Mouse (Mus musculus): ENCODE measurements around the gene Kdm5b.

GRCm38 (mm10) chr1:134671234-134672070, 111.5 kb downstream of the Kdm5b start:
- TF ChIP-seq MAFK (IDR thresholded peaks at IDR 0.05; ENCODE audit: insufficient read depth, low read depth, low read length) (no peak), ZC3H11A (IDR thresholded peaks at IDR 0.05; ENCODE audit: borderline replicate concordance, low read depth, low read length) (no peak), ZNF384 (IDR thresholded peaks at IDR 0.05; ENCODE audit: low read depth, low read length) (no peak)
